Mouse (Mus musculus) B cell, adult (primary cell): ENCODE results near the gene Derl3. TPM values are rescaled to one million over a fixed set of nuclear protein-coding genes. Genes with fewer than 3 reads are reported as not detected.

Experiments
- total RNA-seq: library from RNA; stranded (reverse); gene quantifications from 4 replicates; pipeline ENCODE4 v1.2.4, GENCODE M21; 2023; ENCODE audit not compliant: inconsistent age

Gene Derl3
- 14.4 to 19.2 TPM (median 14.8 TPM) in 4 replicates for total RNA-seq

DNA sequence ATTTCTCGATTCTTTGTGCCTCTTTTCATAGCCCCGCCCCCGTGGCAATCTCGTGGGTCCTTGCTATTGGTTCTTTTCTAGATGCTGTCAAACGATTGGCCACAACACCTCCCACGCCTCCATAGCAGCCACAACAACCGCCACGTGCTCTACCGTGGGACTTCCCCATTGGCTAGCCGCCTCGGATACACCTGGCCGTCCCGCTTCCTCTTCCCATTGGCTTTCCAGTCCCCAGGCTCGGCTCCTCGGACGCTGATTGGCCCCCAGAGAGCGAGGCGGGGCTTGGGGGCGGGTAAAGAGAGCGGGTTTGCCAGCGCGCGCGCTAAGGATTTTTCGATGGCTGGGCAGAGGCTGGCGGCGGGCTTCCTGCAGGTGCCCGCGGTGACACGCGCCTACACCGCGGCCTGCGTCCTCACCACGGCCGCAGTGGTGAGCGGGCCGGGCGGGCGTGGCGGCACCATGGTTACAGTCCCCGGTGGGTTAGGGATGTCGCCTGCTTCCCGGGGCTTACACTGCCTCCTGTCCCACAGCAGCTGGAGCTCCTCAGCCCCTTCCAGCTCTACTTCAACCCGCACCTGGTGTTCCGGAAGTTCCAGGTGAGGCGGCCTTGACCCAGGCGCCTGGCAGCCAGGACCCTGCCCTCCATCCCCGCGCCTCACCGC, at the start of gene Derl3:
Gene Derl3, plus strand, starts transcription at position 325 of the 662 bp plus-strand sequence.

DNA sequence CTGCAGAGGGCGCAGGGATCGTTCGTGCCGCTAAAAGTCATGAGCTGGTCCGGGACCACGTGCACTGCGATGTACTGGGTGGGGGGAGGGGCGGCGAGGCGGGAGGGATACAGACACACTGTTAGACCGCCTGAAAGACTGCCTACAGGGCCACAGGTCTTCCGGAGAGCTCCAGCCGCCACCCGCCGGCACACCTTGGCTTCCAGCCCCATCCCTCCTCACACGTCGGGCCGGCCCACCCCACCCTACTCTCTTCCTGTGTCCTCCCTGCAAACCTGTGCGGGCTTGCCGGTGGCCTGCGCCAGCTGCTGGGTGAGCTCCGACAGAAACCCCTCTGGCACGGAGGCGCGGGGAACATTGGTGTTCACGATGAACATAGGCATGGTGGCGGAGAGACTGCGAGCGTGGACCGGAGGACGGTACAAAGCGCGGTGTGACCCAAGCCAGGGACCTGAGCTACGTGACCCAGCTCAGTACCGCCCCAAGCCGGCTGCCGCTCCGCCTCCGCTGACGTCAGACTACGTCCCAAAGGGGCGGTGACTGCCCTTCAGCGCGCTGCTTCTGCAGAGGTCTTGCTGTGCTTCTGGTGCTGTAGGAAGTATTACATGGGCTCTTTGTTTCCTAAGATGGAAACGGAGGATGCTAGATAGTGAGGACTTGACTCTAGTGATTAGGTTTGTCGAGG, 33.3 kb upstream of the Derl3 start, which contains the start of gene Mif:
Gene Mif, minus strand, starts transcription at position 455 of the 685 bp plus-strand sequence.

DNA sequence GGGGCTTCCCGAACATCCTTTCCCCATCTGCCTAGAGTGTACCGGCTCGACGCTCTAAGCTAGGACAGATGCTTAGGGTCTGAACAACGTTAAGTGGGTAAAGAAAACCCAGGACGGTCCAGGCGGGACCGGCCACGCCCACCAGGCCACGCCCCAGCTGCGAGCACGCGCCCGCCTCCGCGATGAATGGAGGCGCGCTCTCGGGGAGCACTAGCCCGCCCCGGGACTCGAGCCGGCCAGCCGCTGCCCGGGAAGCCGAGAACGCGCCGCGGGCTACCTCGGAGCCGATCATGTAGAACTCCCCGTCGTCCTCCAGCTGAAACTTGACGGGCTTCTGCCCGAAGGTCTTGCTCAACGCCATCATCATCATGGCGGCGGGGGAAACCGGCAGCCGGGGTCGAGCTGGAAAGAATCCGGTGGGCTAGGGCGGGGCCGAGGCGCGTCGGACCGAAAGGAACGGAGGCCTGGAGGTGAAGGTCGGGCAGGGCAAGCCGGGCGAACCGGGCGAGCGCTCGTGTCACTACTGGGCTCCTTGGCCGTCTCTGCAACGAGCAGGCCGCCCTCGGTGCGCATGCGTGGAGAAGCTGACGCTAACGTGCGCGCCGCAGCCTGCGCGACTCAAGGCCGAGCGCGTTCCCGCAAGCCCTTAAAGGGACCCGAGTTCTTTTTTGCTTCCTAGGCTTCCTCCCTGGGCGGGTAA, 28.0 kb downstream of the Derl3 start, which contains the start of gene Smarcb1:
Gene Smarcb1, minus strand, starts transcription at position 592 of the 700 bp plus-strand sequence.

DNA sequence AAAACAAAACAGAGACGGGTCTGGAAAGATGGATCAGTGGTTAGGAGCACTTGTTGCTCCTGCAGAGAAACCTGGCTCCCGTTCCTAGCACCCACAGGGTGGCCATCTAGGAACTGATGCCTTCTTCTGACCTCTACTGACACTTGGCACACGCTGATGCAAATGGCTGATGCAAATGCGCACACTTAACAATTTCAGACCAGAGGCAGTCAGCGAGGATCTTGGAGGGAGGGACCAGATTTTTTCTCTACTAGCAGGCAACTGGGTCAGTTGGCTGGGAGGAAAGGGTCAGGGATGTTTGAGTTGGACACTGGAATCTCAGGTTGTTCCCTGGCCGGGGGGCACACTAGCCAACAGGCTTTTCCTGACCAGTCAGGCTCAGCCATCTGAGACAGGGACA, 39.7 kb downstream of the Derl3 start, which contains the start of gene Chchd10:
Gene Chchd10, plus strand, starts transcription at position 240 of the 400 bp plus-strand sequence.

DNA sequence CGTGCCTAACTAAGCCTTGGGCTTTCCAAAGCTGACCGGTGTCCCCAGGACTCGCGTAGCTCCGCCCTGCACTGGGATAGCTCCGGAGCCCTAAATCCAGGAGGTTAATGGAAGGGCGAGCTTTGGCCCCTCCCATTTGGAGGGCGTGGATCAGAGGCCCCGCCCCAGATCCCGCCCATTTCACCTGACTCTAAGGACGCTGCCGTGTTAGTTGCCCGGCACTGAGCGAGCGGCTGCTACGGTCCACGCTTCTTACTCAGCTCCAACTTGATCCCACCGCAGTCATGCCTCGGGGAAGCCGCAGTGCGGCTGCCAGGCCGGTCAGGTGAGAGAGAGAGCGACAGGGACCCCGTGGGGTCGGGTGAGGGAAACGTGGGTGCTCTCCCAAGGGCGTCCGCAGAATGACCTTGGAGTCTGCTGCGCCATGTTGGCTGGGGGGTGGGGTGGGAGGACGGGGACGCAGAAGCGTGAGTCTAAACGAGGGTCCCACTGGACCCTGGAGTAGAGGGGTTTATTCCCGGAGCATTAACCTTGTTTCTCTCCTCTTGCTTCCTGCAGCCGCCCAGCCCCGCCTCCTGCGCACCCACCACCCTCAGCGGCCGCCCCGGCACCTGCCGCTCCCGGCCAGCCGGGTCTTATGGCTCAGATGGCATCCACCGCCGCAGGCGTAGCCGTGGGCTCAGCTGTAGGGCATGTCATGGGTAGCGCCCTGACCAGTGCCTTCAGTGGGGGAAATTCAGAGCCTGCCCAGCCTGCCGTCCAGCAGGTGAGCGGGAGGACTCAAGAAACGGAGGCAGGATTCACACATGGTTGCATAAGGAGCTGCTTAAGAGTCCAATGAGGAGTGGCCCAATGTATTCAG, 42.7 kb downstream of the Derl3 start, which contains the start of gene Mmp11:
Gene Mmp11, minus strand, starts transcription at position 817 of the 862 bp plus-strand sequence.

DNA sequence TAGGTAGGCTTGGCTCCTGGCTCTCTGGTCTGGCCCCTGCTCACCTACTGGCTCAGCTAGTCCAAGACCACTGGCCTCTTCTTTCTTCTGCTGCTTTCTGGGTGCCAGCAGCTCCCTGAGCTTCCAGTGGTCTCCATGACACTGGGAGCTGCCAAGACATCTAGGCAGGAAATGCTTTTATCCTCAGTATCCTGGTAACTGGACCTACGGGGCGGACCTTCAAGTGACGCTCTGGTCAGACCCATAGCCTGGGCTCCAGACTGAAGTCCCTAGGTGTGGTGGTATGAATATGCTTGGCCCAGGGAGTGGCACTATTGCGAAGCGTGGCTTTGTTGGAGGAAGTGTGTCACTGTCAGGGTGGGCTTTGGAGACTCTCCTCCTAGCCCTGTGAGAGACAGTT, 47.3 kb downstream of the Derl3 start, which contains the start of gene Gm867:
Gene Gm867, minus strand, starts transcription at position 153 of the 400 bp plus-strand sequence.

DNA sequence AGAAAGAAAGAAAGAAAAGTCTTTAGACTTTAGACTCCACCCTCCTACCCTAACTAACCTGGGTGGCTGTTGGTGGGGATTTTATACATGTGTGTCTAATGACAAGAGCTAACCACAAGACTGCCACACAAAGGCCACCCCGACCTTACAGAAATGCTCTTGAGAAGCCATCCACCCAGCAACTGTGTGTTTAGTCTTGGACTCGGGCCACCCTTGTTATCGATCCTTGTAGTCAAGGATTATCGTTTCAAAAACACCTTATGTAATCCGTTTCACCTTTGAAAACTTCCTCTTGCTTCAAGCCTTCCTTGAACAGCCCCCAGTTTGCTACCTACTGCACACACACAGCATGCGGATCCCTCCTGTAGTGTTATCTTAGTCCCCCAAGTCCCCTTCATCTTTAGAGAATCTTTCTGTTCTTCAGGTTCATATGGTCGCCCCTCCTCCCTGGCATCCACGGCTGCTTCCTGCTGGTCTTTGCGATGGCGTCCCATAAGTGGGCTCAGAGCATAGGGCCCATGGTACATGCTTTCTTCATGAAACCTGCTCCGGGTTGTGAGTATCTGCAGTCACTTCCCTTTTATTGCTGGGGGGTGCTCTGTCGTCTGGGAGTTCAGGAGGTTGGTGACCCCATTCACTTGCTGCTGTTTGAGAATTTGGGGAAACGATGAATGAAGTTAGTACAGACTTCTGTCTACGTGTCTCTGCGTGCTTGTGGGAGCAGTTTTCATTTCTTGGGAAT, 49.7 kb downstream of the Derl3 start, which contains the start of gene Vpreb3:
Gene Vpreb3, plus strand, starts transcription at position 322 of the 742 bp plus-strand sequence.

Other genes starting within 250 kb of the Derl3 start
- gene Susd2, start 249.4 kb upstream of the Derl3 start, total RNA-seq = 2.0 to 3.1 TPM (median 2.7 TPM) in 4 replicates
- 85.4 to 99.8 TPM (median 93.3 TPM) in 4 replicates for gene Cabin1, start 129.1 kb upstream of the Derl3 start, total RNA-seq
- 27.4 to 36.0 TPM (median 31.1 TPM) in 4 replicates for gene Ddt, start 120.0 kb upstream of the Derl3 start, total RNA-seq
- not detected in 4 replicates for gene Gm20441, start 112.5 kb upstream of the Derl3 start, total RNA-seq
- 6.7 to 10.3 TPM (median 8.6 TPM) in 4 replicates for gene Gstt3, start 112.0 kb upstream of the Derl3 start, total RNA-seq
- not detected in 4 replicates for gene Gstt1, start 94.8 kb upstream of the Derl3 start, total RNA-seq
- gene Gstt4, start 70.9 kb upstream of the Derl3 start, total RNA-seq = not detected in 4 replicates
- gene Gstt2, start 56.0 kb upstream of the Derl3 start, total RNA-seq = 30.2 to 44.1 TPM (median 38.2 TPM) in 4 replicates
- gene Mif, start 33.2 kb upstream of the Derl3 start, total RNA-seq = 226 to 261 TPM (median 242 TPM) in 4 replicates
- 75.2 to 82.6 TPM (median 81.7 TPM) in 4 replicates for gene Smarcb1, start 28.2 kb downstream of the Derl3 start, total RNA-seq
- gene Chchd10, start 39.7 kb downstream of the Derl3 start, total RNA-seq = 144 to 159 TPM (median 149 TPM) in 4 replicates
- 2.2 to 5.1 TPM (median 3.2 TPM) in 4 replicates for gene Mmp11, start 43.1 kb downstream of the Derl3 start, total RNA-seq
- not detected in 4 replicates for gene Gm867, start 47.3 kb downstream of the Derl3 start, total RNA-seq
- 106 to 145 TPM (median 134 TPM) in 4 replicates for gene Vpreb3, start 49.6 kb downstream of the Derl3 start, total RNA-seq
- 1.3 to 2.0 TPM (median 1.6 TPM) in 4 replicates for gene Gm5134, start 61.1 kb downstream of the Derl3 start, total RNA-seq
- 10.6 to 16.2 TPM (median 12.9 TPM) in 4 replicates for gene Zfp280b, start 139.2 kb downstream of the Derl3 start, total RNA-seq
- 0.21 TPM in 1 of 4 replicates, not detected in the others for gene Slc5a4b, start 217.5 kb downstream of the Derl3 start, total RNA-seq